In the genomic region with DNA sequence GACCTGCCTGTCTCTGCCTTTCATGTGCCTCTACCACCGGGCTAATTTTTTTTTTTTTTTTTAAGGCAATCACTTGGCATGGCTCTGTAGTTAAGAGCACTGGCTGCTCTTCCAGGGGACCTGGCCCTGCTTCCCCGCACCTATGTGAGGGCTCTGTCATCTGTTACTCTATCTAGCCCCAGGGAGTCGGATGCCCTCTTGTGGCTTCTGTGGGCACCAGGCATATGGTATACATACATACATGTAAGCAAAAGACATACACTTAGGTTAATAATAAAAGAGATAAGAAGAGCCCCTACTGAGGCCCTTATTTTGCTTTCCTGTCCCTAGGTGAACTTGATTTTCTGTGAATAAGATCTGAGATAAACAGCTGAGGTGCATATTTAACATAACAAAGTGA, we compare ENCODE assay signal across 31 mouse cellular contexts. TPM values are rescaled to one million over a fixed set of nuclear protein-coding genes. Genes with fewer than 3 reads are reported as not detected.
DNase-seq lines count a peak whose midpoint lies in the region; ATAC-seq and TF ChIP-seq lines count a peak whose summit lies in the region.
"Had no signal": no experiment of that assay in that cellular context is flagged by ENCODE, and none has a peak within 500 bp of the region (broad histone marks: within the 10 kb centered on the region; RNA-seq: fewer than 3 reads in every experiment).

No protein-coding gene starts in this region.

- no peak overlapping the region for H3K4me3 ChIP-seq in heart, adult 2 months
- no peak overlapping the region for H3K4me3 ChIP-seq in lung, postnatal 0 days (ENCODE audit: low read depth, low read length)
- H3K4me3 ChIP-seq in cerebellum, adult 2 months (replicated peaks; ENCODE audit: insufficient read depth, low read depth, low read length), result no peak overlapping the region
- H3K4me3 ChIP-seq: embryonic facial prominence, embryonic 15.5 days; forebrain, embryonic 12.5 days; hindbrain, embryonic 13.5 days; liver, embryonic 13.5 days; neural tube, embryonic 13.5 days had no signal

- no peaks in the 10 kb centered on the region for H3K4me1 ChIP-seq in heart, adult 2 months (ENCODE audit: control insufficient read depth, insufficient read depth, low read length)
- H3K4me1 ChIP-seq in lung, postnatal 0 days (ENCODE audit: insufficient read depth, low read depth, low read length), result peaks cover 7% of the 10 kb centered on the region
- no peaks in the 10 kb centered on the region; the same call in 1 of the 2 replicates for H3K4me1 ChIP-seq in cerebellum, adult 2 months (ENCODE audit: control insufficient read depth, insufficient read depth, low read length)

- no peaks in the 10 kb centered on the region for H3K36me3 ChIP-seq in heart, adult 2 months (ENCODE audit: control insufficient read depth, insufficient read depth, low read length)
- no peaks in the 10 kb centered on the region for H3K36me3 ChIP-seq in lung, postnatal 0 days (ENCODE audit: insufficient read depth, low read length)
- H3K36me3 ChIP-seq: embryonic facial prominence, embryonic 10.5 days; embryonic facial prominence, embryonic 15.5 days; forebrain, embryonic 12.5 days; hindbrain, embryonic 13.5 days; liver, embryonic 13.5 days; neural tube, embryonic 13.5 days had no signal

- DNase-seq in heart, adult 2 months, result no peak
- DNase-seq in heart, postnatal 14 days, result no peak
- no peak for DNase-seq in lung, postnatal 0 days (ENCODE audit: low spot score)
- DNase-seq in lung, postnatal 14 days, result no peak
- DNase-seq in ES-CJ7 (ENCODE audit: low read depth, low spot score), result peak; percentile 36
- DNase-seq in cerebellum, postnatal 14 days, result no peak
- no peak for DNase-seq in cerebellum, adult 2 months
- DNase-seq: adrenal gland, postnatal 14 days; cerebellum, adult 11 months; cerebellum, postnatal 10 days; gastrocnemius, postnatal 14 days; heart, adult 11 months; heart, postnatal 4 days; kidney, adult 11 months; kidney, postnatal 25 days; layer of hippocampus, postnatal 36 days; left cerebral cortex, postnatal 4 days; liver, embryonic 13.5 days; lung, embryonic 14.5 days; lung, postnatal 36 days had no signal

- TF ChIP-seq EP300 in heart, adult 2 months (IDR thresholded peaks at IDR 0.05; ENCODE audit: insufficient read depth, low read depth, low read length), result no peak
- no peak for TF ChIP-seq EP300 in lung, postnatal 0 days (IDR thresholded peaks at IDR 0.05)

- no peak overlapping the region for H3K27ac ChIP-seq in heart, adult 2 months
- H3K27ac ChIP-seq in lung, postnatal 0 days (ENCODE audit: low read length), result no peak overlapping the region
- no peak overlapping the region for H3K27ac ChIP-seq in cerebellum, adult 2 months (ENCODE audit: insufficient read depth, low read length)
- H3K27ac ChIP-seq: embryonic facial prominence, embryonic 10.5 days; embryonic facial prominence, embryonic 15.5 days; forebrain, embryonic 12.5 days; hindbrain, embryonic 13.5 days; liver, embryonic 13.5 days; neural tube, embryonic 13.5 days had no signal

- 0 out of 2 replicates have a peak, but pooled peaks have one; percentile 2 for TF ChIP-seq CTCF in heart, adult 2 months (IDR thresholded peaks at IDR 0.05)
- peak; percentile 21; the same call in 1 of the 2 replicates for TF ChIP-seq CTCF in lung, postnatal 0 days (IDR thresholded peaks at IDR 0.05)
- TF ChIP-seq CTCF in cerebellum, adult 2 months (IDR thresholded peaks at IDR 0.05; ENCODE audit: borderline replicate concordance, insufficient read depth, low read depth, low read length), result no peak

- ATAC-seq in lung, postnatal 0 days, result no peak
- ATAC-seq: CD4-positive, CD25-positive, alpha-beta regulatory T cell, adult 4 months; midbrain, embryonic 16.5 days had no signal

- no peaks in the 10 kb centered on the region for H3K79me2 ChIP-seq in heart, adult 2 months (replicated peaks; ENCODE audit: control insufficient read depth, insufficient read depth, low read length)

- 61% methylated on average over 3 of the region's 3 CpGs for WGBS in heart, adult 2 months
- WGBS in lung, postnatal 0 days, result 45% methylated on average over 3 of the region's 3 CpGs
- 61% methylated on average over 3 of the region's 3 CpGs for whole genome bisulfite sequencing in cerebellum, adult 2 months

- no peak overlapping the region for H3K4me2 ChIP-seq in lung, postnatal 0 days (replicated peaks; ENCODE audit: low read depth, low read length)
- H3K4me2 ChIP-seq: embryonic facial prominence, embryonic 15.5 days; forebrain, embryonic 12.5 days; hindbrain, embryonic 13.5 days; liver, embryonic 13.5 days; lung, embryonic 14.5 days; midbrain, embryonic 11.5 days; neural tube, embryonic 13.5 days had no signal

- no peak overlapping the region for H3K9ac ChIP-seq in heart, adult 2 months (ENCODE audit: low read depth, low read length)
- no peak overlapping the region for H3K9ac ChIP-seq in lung, postnatal 0 days (replicated peaks; ENCODE audit: low read depth)
- H3K9ac ChIP-seq: embryonic facial prominence, embryonic 15.5 days; forebrain, embryonic 12.5 days; hindbrain, embryonic 13.5 days; liver, embryonic 13.5 days; lung, embryonic 14.5 days; neural tube, embryonic 13.5 days had no signal

- H3K27me3 ChIP-seq in heart, adult 2 months (ENCODE audit: control insufficient read depth, insufficient read depth, low read length), result peaks cover 12% of the 10 kb centered on the region
- H3K27me3 ChIP-seq in lung, postnatal 0 days (replicated peaks; ENCODE audit: insufficient read depth, low read length), result peaks cover 18% of the 10 kb centered on the region
- peaks cover 2% of the 10 kb centered on the region; the same call in 1 of the 2 replicates for H3K27me3 ChIP-seq in cerebellum, adult 2 months (ENCODE audit: control insufficient read depth, insufficient read depth, low read length)

- TF ChIP-seq POLR2A in heart, adult 2 months (IDR thresholded peaks at IDR 0.05; ENCODE audit: insufficient read depth, low read depth, low read length), result no peak
- TF ChIP-seq POLR2A in cerebellum, adult 2 months (IDR thresholded peaks at IDR 0.05; ENCODE audit: borderline replicate concordance, insufficient read depth, low read length), result no peak

- H3K9me3 ChIP-seq in lung, postnatal 0 days (ENCODE audit: low read length), result no peaks in the 10 kb centered on the region
- H3K9me3 ChIP-seq: embryonic facial prominence, embryonic 15.5 days; hindbrain, embryonic 13.5 days; liver, embryonic 13.5 days; neural tube, embryonic 13.5 days had no signal

- intact Hi-C loops in heart, adult 2 months (cut with DNase I), result no loop called here
- intact Hi-C loops in heart, postnatal 14 days (cut with DNase I), result no loop called here

RNA-seq across cellular contexts. Expression of a gene that starts 1.6 kb away (rescaled TPM):
- under 1 TPM; 0.45 to 0.65 TPM for total RNA-seq in heart, adult 2 months (2021)
- polyA plus RNA-seq in heart, adult 2 months (2012; rRNA removed), result 0.12 and 0.35 TPM in 2 replicates
- total RNA-seq in heart, postnatal 14 days (2021), result under 1 TPM; 0.68 to 0.96 TPM
- polyA plus RNA-seq in lung, postnatal 0 days (2015; fragmentation: Nextera tagmentation; extraction: Ambion mirVana), result 0.79 and 1.1 TPM in 2 replicates
- polyA plus RNA-seq in cerebellum, adult 2 months (2012; rRNA removed), result 0.13 and 0.20 TPM in 2 replicates
- total RNA-seq: layer of hippocampus, postnatal 36 days; left cerebral cortex, postnatal 4 days had no signal
- polyA plus RNA-seq: forebrain, embryonic 12.5 days; hindbrain, embryonic 13.5 days; liver, embryonic 13.5 days; midbrain, embryonic 11.5 days; stomach, embryonic 14.5 days had no signal

RNA-seq across cellular contexts. Expression of a gene that starts 29.7 kb away (rescaled TPM):
- 100 to 1,000 TPM; 209 to 210 TPM for total RNA-seq in heart, adult 2 months (2021)
- 142 and 215 TPM in 2 replicates for polyA plus RNA-seq in heart, adult 2 months (2012; rRNA removed)
- total RNA-seq in heart, postnatal 14 days (2021), result 100 to 1,000 TPM; 193 to 217 TPM
- 0.75 and 1.3 TPM in 2 replicates for polyA plus RNA-seq in lung, postnatal 0 days (2015; fragmentation: Nextera tagmentation; extraction: Ambion mirVana)
- polyA plus RNA-seq in cerebellum, adult 2 months (2012; rRNA removed), result 0.07 and 0.24 TPM in 2 replicates
- total RNA-seq: adrenal gland, postnatal 14 days; layer of hippocampus, adult 8-10 months; layer of hippocampus, postnatal 36 days; megakaryocyte, adult 5-6 weeks had no signal
- polyA plus RNA-seq: CD4-positive, CD25-positive, alpha-beta regulatory T cell, adult 4 months; lung, embryonic 14.5 days; midbrain, embryonic 11.5 days; stomach, embryonic 14.5 days had no signal

RNA-seq across cellular contexts. Expression of a gene that starts 39.0 kb away (rescaled TPM):
- total RNA-seq in heart, adult 2 months (2021), result 10 to 100 TPM; 18.0 to 19.6 TPM
- 23.7 and 24.4 TPM in 2 replicates for polyA plus RNA-seq in heart, adult 2 months (2012; rRNA removed)
- total RNA-seq in heart, postnatal 14 days (2021), result 10 to 100 TPM; 11.4 to 12.0 TPM
- 0.82 and 1.3 TPM in 2 replicates for polyA plus RNA-seq in lung, postnatal 0 days (2015; fragmentation: Nextera tagmentation; extraction: Ambion mirVana)
- 10.3 and 13.0 TPM in 2 replicates for polyA plus RNA-seq in cerebellum, adult 2 months (2012; rRNA removed)

RNA-seq across cellular contexts. Expression of a gene that starts 51.5 kb away (rescaled TPM):
- total RNA-seq in heart, adult 2 months (2021), result 10 to 100 TPM in 1 of 2 experiments, 1 to 10 TPM in 1; 6.4 to 11.0 TPM
- 11.7 and 17.8 TPM in 2 replicates for polyA plus RNA-seq in heart, adult 2 months (2012; rRNA removed)
- 1 to 10 TPM; 7.5 to 8.6 TPM for total RNA-seq in heart, postnatal 14 days (2021)
- polyA plus RNA-seq in lung, postnatal 0 days (2015; fragmentation: Nextera tagmentation; extraction: Ambion mirVana), result 14.1 and 16.2 TPM in 2 replicates
- polyA plus RNA-seq in cerebellum, adult 2 months (2012; rRNA removed), result 7.1 and 8.9 TPM in 2 replicates

RNA-seq across cellular contexts. Expression of a gene that starts 56.9 kb away (rescaled TPM):
- total RNA-seq in heart, adult 2 months (2021), result 1 to 10 TPM; 5.3 to 7.6 TPM
- polyA plus RNA-seq in heart, adult 2 months (2012; rRNA removed), result 1.00 and 4.0 TPM in 2 replicates
- 1 to 10 TPM; 6.6 to 8.6 TPM for total RNA-seq in heart, postnatal 14 days (2021)
- polyA plus RNA-seq in lung, postnatal 0 days (2015; fragmentation: Nextera tagmentation; extraction: Ambion mirVana), result 9.9 and 10.0 TPM in 2 replicates
- polyA plus RNA-seq in cerebellum, adult 2 months (2012; rRNA removed), result 8.9 and 9.6 TPM in 2 replicates

Comparison
In these comparisons a context has a peak if more than half of its experiments do, and no peak if none do; other contexts are left out.
1. RNA of a gene that starts 29.7 kb away (polyA plus RNA-seq): 142 to 215 TPM in heart, adult 2 months; 0.75 to 1.3 TPM in lung, postnatal 0 days and 0.07 to 0.24 TPM in cerebellum, adult 2 months; every median in the first group is over 10 times any median in the second.